Mouse (Mus musculus) adrenal gland, postnatal 36 days (tissue): Measurements from ENCODE around the gene Ctsl. TPM values are rescaled to one million over a fixed set of nuclear protein-coding genes. Genes with fewer than 3 reads are reported as not detected.

Experiments
- DNase-seq, 2 experiments: peaks; one replicate each; pipeline ENCODE4 v3.0.0; 2021; ENCODE audit warnings: mixed read lengths in 1 of 2
- long read RNA-seq, 2 experiments: library from polyadenylated mRNA; stranded (forward); transcript quantifications; one replicate each; pipeline ENCODE4 v2.0.0; 2021; ENCODE audit warnings: borderline sequencing depth in 2 of 2
- total RNA-seq, 2 experiments: library from RNA; stranded (reverse); gene quantifications; 2 replicates each; pipeline ENCODE4 v1.2.3; 2021

Ctsl gene
- 100 to 1,000 TPM; 206 to 799 TPM for total RNA-seq
- long read RNA-seq, experiment 1, transcript Ctsl-201 (8 exons, 1,971 nt), result major isoform, 792 of 833 reads
- long read RNA-seq, experiment 1, partial matches to known transcripts, result 35 of 833 reads
- long read RNA-seq, experiment 1, other reads (novel, unspliced or antisense), result 6 of 833 reads
- long read RNA-seq, experiment 2, transcript Ctsl-201 (8 exons, 1,971 nt), result major isoform, 60 of 65 reads
- long read RNA-seq, experiment 2, partial matches to known transcripts, result 5 of 65 reads
- long read RNA-seq, experiment 2, other reads (novel, unspliced or antisense), result 0 of 65 reads

- DNase-seq, result peak; percentile 96 to 97
Observed at GRCm38 (mm10) chr13:64370173-64370940, at the start of gene Ctsl. Ctsl (minus strand) TSS chr13:64370890.

DNA sequence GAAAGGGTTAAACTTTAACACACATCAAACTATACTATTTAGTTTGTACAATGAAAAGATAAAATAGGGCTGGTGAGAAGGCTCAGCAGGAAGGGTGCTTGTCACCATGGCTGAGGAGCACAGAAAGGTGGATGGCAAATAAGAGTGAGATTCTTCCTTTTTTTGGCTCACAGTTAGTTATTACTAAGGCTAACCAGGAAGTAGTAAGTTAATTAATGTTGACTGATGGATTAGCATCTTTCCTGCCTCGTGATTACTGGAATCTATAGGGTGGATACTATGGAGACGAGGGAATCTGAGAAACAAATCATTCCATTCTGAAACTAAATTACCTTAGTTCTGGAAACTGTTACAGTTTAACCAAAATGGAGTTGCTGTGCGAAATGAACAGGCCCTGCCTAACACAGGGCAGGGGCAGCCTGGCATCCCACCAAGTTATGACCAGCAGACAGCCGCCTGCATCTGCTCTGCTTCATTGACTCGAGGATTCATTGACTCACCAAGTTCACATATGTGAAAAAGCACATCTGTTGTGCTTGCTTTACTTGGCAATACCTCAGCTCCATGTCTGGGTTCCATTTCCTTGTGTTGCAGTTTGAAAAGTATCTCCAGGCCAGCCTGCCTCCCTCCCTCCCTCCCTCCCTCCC, 46.4 kb upstream of the Ctsl start:
- DNase-seq, result no peak

DNA sequence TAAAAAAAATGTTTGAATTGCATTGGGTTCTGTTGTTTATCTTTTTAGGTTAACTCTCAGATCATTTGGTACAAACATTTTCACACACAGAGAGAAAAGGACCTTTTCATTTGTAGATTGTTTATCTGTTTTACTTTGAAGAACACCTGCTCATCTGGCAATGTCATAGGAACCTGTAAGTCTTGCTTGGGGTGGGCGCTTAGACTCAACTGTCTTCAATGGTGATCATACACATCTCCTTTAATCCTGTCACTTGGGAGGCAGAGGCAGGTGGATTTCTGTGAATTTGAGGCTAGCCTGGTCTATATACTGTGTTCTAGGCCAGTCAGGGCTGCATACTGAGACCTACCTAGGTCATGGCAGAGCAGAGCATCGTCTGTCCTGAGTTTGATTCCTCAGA, 45.0 kb upstream of the Ctsl start:
- no peak for DNase-seq

DNA sequence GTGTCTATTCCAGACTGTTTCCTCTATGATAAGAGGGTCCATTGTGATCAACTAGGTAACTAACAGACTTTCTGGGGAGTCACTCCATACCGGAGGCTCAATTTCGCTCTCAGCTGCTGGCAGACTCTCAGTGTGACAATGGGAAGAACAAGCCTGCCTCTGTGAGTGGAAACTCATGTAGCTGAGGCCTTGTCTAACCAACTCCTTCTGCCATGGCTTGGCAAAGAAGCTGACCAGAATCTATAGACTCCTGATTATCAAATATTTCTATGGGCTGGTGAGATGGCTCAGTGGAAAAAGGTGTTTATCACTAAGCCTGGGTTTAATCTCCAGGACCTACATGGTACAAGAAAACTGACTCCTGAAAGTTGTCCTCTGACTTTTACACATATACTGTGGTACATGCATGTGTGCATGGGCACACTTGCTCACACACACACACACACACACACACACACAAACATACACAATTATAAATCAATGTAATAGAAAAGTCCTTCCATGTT, 42.1 kb upstream of the Ctsl start:
- no peak for DNase-seq

GRCm38 (mm10) chr13:64411282-64411681, 40.6 kb upstream of the Ctsl start:
- no peak for DNase-seq

DNA sequence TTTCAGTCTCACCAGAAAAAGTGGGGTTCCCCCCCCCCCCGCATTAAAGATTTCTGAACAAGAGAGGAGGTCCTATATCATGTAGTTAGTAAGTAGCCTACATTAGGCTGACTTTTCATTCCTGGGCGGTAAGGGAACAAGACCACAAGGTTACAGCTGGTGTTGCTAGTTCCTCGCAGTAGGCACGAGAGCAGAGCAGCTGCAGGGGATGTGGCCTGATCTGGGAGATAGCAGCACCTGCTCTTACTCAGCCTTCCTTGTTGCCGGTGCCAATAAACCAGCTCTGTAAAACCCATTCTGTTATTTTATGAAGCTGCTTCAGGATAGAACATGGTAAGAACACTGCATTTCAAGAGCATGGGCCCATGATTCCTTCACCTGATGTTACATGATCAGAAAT, 39.9 kb upstream of the Ctsl start:
- no peak for DNase-seq

DNA sequence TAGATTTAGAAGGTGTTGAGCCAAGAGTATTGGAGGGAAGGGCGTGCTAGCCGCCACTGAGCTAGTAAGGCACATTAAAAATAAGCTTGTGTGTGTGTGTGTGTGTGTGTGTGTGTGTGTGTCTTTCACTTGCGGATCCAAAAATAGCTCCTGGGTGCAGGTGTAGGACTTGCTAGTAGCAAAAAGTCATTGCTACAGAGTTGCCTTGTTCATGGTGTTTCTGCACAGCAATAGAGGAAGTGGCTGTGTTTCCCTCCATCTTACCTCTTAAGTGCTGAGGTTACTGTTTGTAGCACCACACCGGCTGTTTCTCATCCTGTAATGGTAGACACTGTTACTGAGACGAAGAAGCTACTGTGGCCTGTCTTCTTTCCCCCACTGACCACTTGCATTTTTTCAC, 37.3 kb upstream of the Ctsl start:
- no peak for DNase-seq

GRCm38 (mm10) chr13:64405550-64405949, 34.9 kb upstream of the Ctsl start:
- no peak for DNase-seq

GRCm38 (mm10) chr13:64403519-64403918, 32.8 kb upstream of the Ctsl start:
- DNase-seq, result no peak

- DNase-seq, result no peak
Observed at GRCm38 (mm10) chr13:64402951-64403460, 32.3 kb upstream of the Ctsl start.

DNA sequence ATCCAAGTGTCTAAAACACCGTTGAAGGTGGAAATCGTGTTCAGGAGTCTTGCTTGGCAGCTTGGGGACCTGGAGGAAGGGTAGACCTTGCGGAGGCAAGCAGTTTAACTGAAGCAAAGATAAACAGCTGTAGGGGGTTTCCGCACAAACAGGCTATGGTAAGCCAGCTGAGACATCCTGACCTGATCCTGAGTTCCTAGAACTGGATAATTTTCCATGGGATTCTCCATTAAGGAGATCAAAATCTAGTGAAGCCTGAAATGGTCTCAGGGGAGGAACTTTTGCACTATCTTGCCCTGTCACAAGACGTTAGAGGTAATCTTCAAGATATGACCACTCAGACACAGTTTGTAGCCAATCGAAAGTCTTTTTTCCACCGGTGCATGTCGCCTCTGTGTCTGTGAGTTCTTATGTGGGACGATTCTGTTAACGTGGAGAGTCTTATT, 31.8 kb upstream of the Ctsl start:
- DNase-seq, result no peak

- peak in 1 of 2 experiments; percentile 3 for DNase-seq
Observed at GRCm38 (mm10) chr13:64402006-64402405, 31.3 kb upstream of the Ctsl start.

DNA sequence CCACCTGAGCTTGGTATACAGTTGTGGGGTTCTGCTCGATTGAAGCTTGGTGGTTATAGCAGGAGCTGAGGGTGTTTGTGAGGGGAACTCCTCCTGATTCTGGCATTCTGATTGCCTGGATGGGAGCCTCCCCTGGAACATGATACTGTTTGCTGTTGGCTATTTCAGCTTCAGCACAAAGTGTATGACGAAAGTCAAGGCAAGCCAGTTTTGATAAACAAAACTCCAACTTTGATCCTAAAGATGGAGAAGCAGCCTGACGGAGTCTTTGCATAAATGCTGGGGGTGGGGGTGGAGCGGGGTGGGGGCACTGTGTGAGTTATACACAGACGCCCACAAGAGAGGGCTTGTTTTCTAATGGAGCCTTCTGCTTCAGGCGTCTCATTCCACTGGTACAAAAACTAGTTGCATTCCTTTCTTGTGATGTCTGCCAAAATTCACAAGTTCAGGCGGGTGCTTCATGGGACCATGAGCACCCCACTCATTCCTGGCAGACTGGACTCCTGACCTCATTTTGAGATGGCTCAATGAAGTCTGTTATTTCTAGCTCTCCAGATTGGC, 30.2 kb upstream of the Ctsl start:
- DNase-seq, result peak in 1 of 2 experiments; percentile 22

GRCm38 (mm10) chr13:64399906-64400305, 29.2 kb upstream of the Ctsl start:
- DNase-seq, result no peak

DNA sequence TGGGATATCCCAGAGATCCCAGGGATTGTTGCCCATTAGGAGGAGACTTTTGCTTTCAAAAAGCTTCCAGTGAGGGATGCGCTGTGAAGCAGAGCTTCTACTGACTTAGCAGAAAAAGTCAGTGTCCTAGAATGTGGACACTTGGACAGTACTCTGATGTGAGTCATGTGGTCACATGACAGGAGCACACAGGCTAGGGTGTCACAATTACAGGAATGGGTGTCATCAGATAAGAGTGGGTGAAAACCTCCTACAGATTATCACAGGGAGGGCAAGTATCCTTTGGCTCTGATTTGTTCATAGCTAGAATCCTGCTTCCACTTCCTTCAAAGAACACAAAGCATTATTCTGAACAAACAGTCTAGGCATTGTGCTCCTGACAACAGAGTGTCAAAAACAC, 27.4 kb upstream of the Ctsl start:
- peak in 1 of 2 experiments; percentile 7 for DNase-seq

- no peak for DNase-seq
Observed at GRCm38 (mm10) chr13:64396979-64397378, 26.3 kb upstream of the Ctsl start.

- DNase-seq, result no peak
Observed at GRCm38 (mm10) chr13:64388415-64388814, 17.7 kb upstream of the Ctsl start.

- no peak for DNase-seq
Observed at GRCm38 (mm10) chr13:64386048-64386447, 15.4 kb upstream of the Ctsl start.

DNA sequence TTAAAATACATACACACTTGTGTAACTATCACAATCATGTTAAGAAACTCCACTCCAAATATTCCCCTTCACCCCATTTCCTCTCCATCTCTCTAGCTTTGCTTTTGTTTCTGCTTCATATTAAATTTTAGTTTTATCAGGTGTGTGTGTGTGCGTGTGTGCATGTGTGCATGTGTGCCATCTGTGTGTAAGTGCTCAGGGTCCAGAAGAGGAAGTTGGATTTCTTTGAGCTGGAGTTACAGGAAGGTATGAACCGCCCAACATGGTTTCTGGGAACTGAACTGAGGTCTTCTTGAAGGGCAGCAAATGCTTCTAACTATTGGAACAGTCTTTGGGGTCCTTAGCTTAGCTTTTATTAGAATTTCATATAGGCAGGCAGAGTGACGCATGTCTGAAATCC, 14.2 kb upstream of the Ctsl start:
- no peak for DNase-seq

DNA sequence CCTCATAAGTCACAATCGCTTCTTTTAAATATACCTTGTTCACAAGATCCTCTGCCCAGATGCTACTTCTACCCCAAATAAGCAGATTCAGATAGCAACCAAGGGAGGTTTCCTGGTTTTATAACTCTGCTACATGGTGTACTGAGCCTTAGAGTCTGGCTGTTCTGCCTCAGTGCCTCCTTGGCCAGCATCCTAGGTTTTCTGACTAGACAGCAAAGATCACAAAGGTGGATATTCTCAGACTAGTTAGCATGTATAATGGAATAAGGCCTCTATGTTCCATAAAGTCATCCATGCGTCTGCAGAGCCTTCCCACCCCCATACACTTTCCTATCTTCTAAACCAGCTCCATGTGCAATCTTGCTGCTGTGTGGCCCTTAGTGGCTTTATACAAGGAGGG, 9.6 kb upstream of the Ctsl start:
- no peak for DNase-seq

DNA sequence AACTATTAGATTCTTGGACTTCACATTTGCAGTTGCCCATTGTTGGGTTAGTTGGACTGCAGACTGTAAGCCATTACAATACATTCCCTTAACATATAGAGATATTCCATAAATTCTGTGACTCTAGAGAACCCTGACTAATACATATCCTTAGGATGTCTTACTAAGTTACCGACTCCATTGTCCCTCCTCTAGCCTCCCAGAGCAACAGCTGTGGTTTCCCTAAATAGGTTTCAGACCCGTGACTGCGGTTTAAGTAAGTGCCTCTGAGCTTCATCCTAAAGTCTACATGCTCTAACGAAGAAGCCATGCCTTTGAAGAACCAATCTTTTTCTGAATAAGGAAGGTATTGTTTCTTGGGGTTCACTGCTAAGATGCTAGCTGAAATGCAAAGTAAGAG, 7.9 kb upstream of the Ctsl start:
- no peak for DNase-seq

- DNase-seq, result no peak
Observed at GRCm38 (mm10) chr13:64376472-64376871, 5.8 kb upstream of the Ctsl start.
